Mouse (Mus musculus) G1E (cell line): ENCODE results near the gene Ankrd26. TPM values are rescaled to one million over a fixed set of nuclear protein-coding genes. Genes with fewer than 3 reads are reported as not detected.
"Not testable (repeated sequence)": the region's sequence is repeated elsewhere in the genome, so short reads cannot be mapped to it uniquely, and the experiment has no call there.

Experiments
- ATAC-seq: 2 replicates; pipeline ENCODE4 v1.8.0; 2016; ENCODE audit warnings: mild to moderate bottlenecking; ENCODE audit not compliant: insufficient number of reproducible peaks, poor library complexity, low FRiP score, severe bottlenecking; ENCODE audit errors: extremely low read depth
- DNase-seq: peaks from one replicate; pipeline ENCODE4 v3.0.0; 2012; ENCODE audit warnings: low spot score
- H3K27me3 ChIP-seq: 2 replicates; pipeline ENCODE4 v1.6.1; 2012; ENCODE audit warnings: mild to moderate bottlenecking, low read length, inconsistent platforms; ENCODE audit not compliant: insufficient read depth
- H3K36me3 ChIP-seq: replicated peaks from 2 replicates; pipeline ENCODE3; 2012; ENCODE audit warnings: mild to moderate bottlenecking, inconsistent platforms
- H3K4me1 ChIP-seq: 2 replicates; pipeline ENCODE4 v1.6.1; 2012; ENCODE audit warnings: low read depth, low read length, inconsistent platforms, mixed read lengths; ENCODE audit not compliant: insufficient read depth
- H3K4me3 ChIP-seq: 2 replicates; pipeline ENCODE4 v1.5.1; 2012; ENCODE audit warnings: low read depth, mild to moderate bottlenecking, inconsistent platforms, low read length, moderate library complexity, mixed read lengths
- H3K9me3 ChIP-seq: replicated peaks from 2 replicates; pipeline ENCODE4 v1.6.1; 2012; ENCODE audit warnings: inconsistent platforms
- CTCF ChIP-seq: IDR thresholded peaks from 2 replicates; pipeline ENCODE4 v1.5.1; 2012; ENCODE audit warnings: low read depth, low read length, inconsistent platforms, mixed read lengths
- GATA1 ChIP-seq: IDR thresholded peaks from 2 replicates; pipeline ENCODE4 v1.6.1; 2012; ENCODE audit warnings: borderline replicate concordance, low read length, inconsistent platforms, mixed read lengths
- GATA2 ChIP-seq: IDR thresholded peaks from 2 replicates; pipeline ENCODE4 v1.6.1; 2012; ENCODE audit warnings: low read depth, low read length, inconsistent platforms, borderline replicate concordance
- POLR2AphosphoS5 ChIP-seq: IDR thresholded peaks from 2 replicates; pipeline ENCODE4 v1.6.1; 2012; ENCODE audit warnings: low read depth, low read length, inconsistent platforms; ENCODE audit not compliant: insufficient replicate concordance
- TAL1 ChIP-seq: conservative IDR thresholded peaks from 2 replicates; pipeline ENCODE4 v1.6.1; 2012; ENCODE audit warnings: low read depth, low read length, inconsistent platforms, mixed read lengths
- polyA plus RNA-seq: library from polyadenylated mRNA; stranded (reverse); fragments of >175 nt; gene quantifications from 2 replicates; pipeline ENCODE4 v1.2.3, GENCODE M21; 2012
- total RNA-seq, 2 experiments: library from RNA; stranded (forward) in 1 of 2; stranded (reverse) in 1 of 2; fragments of 200-1000 nt in 1 of 2; fragments of >200 nt in 1 of 2; fragmentation: Nextera tagmentation in 1 of 2; gene quantifications; 2 replicates each; pipeline ENCODE4 v1.2.3; 2014 to 2017

The Ankrd26 gene
- total and polyA plus RNA-seq, 3 experiments: 3.3 to 28.3 (median 21.1) TPM

- Histone ChIP-seq H3K4me1 (no peaks in the 10 kb centered on the region), H3K36me3 (peaks cover 62% of the 10 kb centered on the region), H3K4me3 (no peak overlapping the region), H3K27me3 (no peaks in the 10 kb centered on the region), H3K9me3 (no peaks in the 10 kb centered on the region)
- no peak for ATAC-seq
- TF ChIP-seq GATA2 (no peak), TAL1 (no peak), GATA1 (no peak), POLR2AphosphoS5 (no peak), CTCF (no peak)
- no peak for DNase-seq
Observed at GRCm38 (mm10) chr6:118538627-118539026, 23.4 kb downstream of the Ankrd26 start.

GRCm38 (mm10) chr6:118537201-118537600, 24.8 kb downstream of the Ankrd26 start:
- H3K9me3 ChIP-seq, H3K27me3 ChIP-seq, DNase-seq, H3K4me3 ChIP-seq, ATAC-seq, H3K4me1 ChIP-seq: not testable (repeated sequence)
- H3K36me3 ChIP-seq: peaks cover 57% of the 10 kb centered on the region

DNA sequence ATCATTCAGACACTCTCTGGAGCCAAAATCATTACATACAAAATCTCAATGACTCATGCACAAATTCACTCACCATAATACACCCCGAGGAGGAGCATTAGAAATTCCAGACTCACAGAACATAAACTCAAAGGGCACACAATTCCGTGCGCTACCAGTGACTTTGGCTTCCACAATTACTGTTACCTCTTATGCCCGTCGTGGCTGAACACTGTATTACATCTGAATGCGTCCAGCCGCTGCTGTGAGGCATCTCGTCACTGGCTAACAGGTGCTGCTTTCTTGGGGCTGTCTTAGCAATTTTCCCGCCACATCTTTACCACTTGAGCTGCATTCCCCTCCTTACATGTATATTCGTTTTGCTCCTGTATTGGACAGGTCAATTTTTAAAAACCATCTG, 26.7 kb downstream of the Ankrd26 start:
- no peaks in the 10 kb centered on the region for H3K9me3 ChIP-seq
- no peak for DNase-seq
- no peak for ATAC-seq
- H3K36me3 ChIP-seq: peaks cover 67% of the 10 kb centered on the region
- H3K27me3 ChIP-seq: no peaks in the 10 kb centered on the region
- no peak overlapping the region for H3K4me3 ChIP-seq
- H3K4me1 ChIP-seq: no peaks in the 10 kb centered on the region
- TF ChIP-seq POLR2AphosphoS5: no peak
- TF ChIP-seq GATA1: no peak
- TF ChIP-seq TAL1: no peak
- TF ChIP-seq GATA2: no peak
- no peak for TF ChIP-seq CTCF

DNA sequence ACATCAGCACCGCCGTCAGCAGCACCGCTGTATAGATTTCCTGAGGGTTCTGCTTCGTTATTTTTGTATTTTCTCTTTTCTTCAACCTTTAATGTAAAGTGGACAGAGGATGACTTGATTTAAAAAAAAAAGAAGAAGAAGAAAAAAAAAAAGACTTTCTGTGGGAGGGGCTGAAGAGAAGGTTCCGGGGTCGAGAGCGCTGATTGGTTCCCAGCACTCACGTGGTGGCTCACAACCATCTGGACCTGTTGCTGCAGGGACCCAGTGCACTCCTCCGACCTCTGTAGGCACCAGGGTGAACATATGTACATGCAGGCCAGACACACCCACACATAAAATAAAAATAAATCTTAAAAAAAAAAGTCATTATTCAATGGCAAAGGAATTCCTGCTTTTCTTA, 28.6 kb downstream of the Ankrd26 start:
- Histone ChIP-seq H3K27me3 (no peaks in the 10 kb centered on the region), H3K4me1 (no peaks in the 10 kb centered on the region), H3K9me3 (no peaks in the 10 kb centered on the region), H3K4me3 (no peak overlapping the region), H3K36me3 (peaks cover 67% of the 10 kb centered on the region)
- DNase-seq (no peak), ATAC-seq (no peak)
- TF ChIP-seq POLR2AphosphoS5 (no peak), GATA1 (no peak), GATA2 (no peak), TAL1 (no peak), CTCF (no peak)

GRCm38 (mm10) chr6:118520668-118521067, 41.4 kb downstream of the Ankrd26 start:
- H3K9me3 ChIP-seq: no peaks in the 10 kb centered on the region
- H3K36me3 ChIP-seq: peaks cover 83% of the 10 kb centered on the region
- H3K4me1 ChIP-seq: no peaks in the 10 kb centered on the region
- no peaks in the 10 kb centered on the region for H3K27me3 ChIP-seq
- no peak for TF ChIP-seq GATA1
- TF ChIP-seq CTCF: no peak
- TF ChIP-seq GATA2: no peak
- TF ChIP-seq POLR2AphosphoS5: no peak
- no peak for TF ChIP-seq TAL1
- H3K4me3 ChIP-seq: no peak overlapping the region
- DNase-seq (no peak), ATAC-seq (no peak)

DNA sequence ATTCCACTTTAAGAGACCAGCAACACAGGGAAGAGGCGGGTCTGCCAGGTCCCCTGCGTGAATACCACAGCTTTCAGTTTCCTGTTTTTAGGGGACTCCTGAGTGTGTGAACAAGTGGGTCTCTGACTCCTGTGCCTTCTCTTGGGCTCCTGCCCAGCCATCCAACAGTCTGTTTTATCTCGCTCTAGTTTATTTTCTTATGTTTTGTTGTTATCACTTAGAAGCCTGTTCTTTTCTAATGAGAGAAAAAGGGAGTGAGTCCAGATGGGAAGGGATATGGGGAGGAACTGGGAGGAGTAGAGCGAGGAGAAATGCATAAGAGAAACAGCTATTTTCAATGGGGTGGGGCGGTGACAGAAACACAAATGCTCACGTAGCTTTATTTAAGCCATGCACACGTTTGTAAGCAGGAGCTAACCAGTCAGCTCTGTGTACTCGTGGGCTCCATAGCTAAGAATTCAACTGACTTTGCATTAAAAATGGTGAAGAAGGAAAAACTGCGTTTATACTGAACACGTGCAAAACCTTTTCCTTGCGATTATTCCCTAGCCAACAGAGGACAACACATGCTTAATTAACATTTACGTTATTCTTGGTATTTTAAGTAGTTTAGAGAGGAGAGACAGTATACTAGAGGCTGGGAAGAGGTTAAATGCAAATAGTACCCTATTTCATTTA, 48.6 kb downstream of the Ankrd26 start:
- ATAC-seq: no peak

More for the DNA sequence above, 48.6 kb downstream of the Ankrd26 start:
- no peaks in the 10 kb centered on the region for H3K27me3 ChIP-seq
- H3K4me3 ChIP-seq: no peak overlapping the region
- DNase-seq: no peak
- no peak for TF ChIP-seq TAL1
- no peak for TF ChIP-seq CTCF
- TF ChIP-seq GATA1: no peak
- TF ChIP-seq POLR2AphosphoS5: no peak
- no peak for TF ChIP-seq GATA2
- H3K9me3 ChIP-seq: no peaks in the 10 kb centered on the region
- peaks cover 68% of the 10 kb centered on the region for H3K36me3 ChIP-seq
- H3K4me1 ChIP-seq: no peaks in the 10 kb centered on the region
